Mouse (Mus musculus) Patski (cell line): Measurements from ENCODE around the gene Taok1. TPM values are rescaled to one million over a fixed set of nuclear protein-coding genes. Genes with fewer than 3 reads are reported as not detected.

ENCODE experiments used
- ATAC-seq: fragments of 100-300 bp; one replicate; pipeline ENCODE4 v1.8.0; 2021
- CTCF ChIA-PET: fragments of 350-600 bp; sonication (Branson Sonifier 250); formaldehyde crosslinking; loops from one replicate; lab custom pipeline; 2022; ENCODE audit warnings: inconsistent platforms; lab: Charles Lee
- POLR2A ChIA-PET: fragments of 350-600 bp; sonication (Branson Sonifier 250); formaldehyde crosslinking; loops from one replicate; lab custom pipeline; 2022; ENCODE audit warnings: antibody characterized with exemption, inconsistent platforms; lab: Charles Lee
- DNase-seq: peaks from one replicate; pipeline ENCODE4 v3.0.0-alpha.2; 2011; ENCODE audit warnings: low read depth, low spot score
- H3K27me3 ChIP-seq: fragments of 371-371 bp; one replicate; pipeline ENCODE4 v1.5.1; 2021
- CTCF ChIP-seq: fragments of 100-300 bp; IDR thresholded peaks from one replicate; pipeline ENCODE4 v1.5.1; 2021
- in situ Hi-C: fragments of 300-500 bp; cut with MboI; formaldehyde crosslinking; loops from 3 replicates; pipeline ENCODE4 v1.11.1; 2018; ENCODE audit warnings: low pct_unique_long_range_greater_than_20kb, mixed read lengths
- polyA plus RNA-seq: library from polyadenylated mRNA; unstranded; gene quantifications from one replicate; pipeline ENCODE4 v1.2.3, GENCODE M21; 2021

Gene Taok1
- polyA plus RNA-seq, 1 experiment from 2014 or later = 28.7 TPM

DNA sequence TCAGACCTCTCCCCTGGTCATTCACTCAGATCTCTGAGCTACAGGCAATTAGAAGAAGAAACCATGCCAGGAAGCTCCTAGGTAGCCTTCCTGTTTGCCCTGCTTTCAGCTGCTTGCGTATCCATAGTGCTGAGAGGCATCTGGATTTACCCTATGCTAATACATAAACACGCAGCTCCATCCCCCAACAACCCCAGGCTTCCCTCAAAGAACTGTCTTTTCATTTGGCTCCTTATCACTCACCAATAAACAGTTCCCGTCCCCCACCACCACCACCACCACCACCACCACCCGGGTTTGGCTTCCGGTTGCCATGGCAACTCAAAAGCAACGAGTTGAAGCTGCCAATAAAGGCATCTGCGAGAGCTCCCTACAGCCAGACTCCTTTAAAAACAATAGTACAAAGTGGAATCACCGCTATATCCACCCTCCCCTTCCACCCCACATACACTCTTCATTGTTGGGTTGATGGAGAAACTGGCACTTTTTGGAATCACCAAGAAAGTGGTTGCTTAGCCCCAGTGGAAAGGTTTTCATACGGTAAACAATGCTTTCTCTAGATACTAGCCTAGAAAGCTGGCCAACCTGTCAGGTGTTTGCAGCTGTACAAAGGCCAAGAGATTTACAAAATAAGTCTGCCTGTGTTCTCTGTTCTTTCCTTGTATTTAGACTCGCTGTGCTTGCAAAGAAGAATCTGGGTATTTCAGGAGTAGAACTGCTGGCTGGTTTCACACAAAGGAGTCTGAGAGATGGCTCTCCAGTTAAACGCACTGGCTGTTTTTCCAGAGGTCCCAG lies 17.6 kb upstream of the Taok1 start:
- in situ Hi-C loops = no loop called here
- TF ChIP-seq CTCF = no peak
- H3K27me3 ChIP-seq = no peaks in the 10 kb centered on the region
- ATAC-seq (no peak), DNase-seq (no peak)
- ChIA-PET POLR2A (no interaction called here), CTCF (interaction anchor here (1.2 to 1.7 kb wide), 3 partner anchors 12 to 117 kb away, joined by 4 to 9 read pairs (median 8); no protein-coding TSS in a partner anchor)

DNA sequence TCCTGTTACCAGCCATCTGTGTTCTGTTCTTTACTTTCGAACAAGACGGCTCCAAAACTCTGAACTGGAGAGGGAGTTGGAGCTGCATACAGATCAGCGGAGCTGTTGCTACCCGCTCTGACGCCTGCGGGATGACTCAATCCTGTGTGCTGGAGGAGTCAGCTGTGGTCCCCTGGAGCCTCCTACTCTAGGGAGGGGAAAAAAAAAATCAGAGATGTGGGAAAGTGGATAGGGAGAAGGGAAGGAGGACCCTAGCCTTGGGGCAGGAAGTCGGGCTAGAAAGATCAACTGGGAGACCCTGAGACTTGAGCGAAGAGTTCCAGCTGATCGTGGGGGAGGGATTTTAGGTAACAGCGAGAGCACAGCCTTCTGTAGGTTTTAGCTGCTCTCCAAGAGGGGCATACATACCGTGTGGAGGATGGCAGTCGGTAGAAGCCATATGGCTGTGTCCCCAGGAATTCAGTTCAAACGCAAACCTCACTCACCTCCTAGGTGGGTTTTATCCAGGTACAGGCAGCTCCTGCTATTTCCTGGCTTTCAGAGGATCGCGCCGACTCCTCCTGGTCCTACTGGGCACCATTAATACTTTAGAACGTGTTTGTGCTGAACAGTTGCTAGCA lies 16.9 kb upstream of the Taok1 start:
- ATAC-seq (no peak), DNase-seq (no peak)
- in situ Hi-C loops = no loop called here
- no peak for TF ChIP-seq CTCF
- ChIA-PET CTCF (interaction anchor here (0.7 to 1.7 kb wide), 3 partner anchors 11 to 417 kb away, joined by 3 to 8 read pairs (median 4); no protein-coding TSS in a partner anchor), POLR2A (no interaction called here)
- no peaks in the 10 kb centered on the region for H3K27me3 ChIP-seq

DNA sequence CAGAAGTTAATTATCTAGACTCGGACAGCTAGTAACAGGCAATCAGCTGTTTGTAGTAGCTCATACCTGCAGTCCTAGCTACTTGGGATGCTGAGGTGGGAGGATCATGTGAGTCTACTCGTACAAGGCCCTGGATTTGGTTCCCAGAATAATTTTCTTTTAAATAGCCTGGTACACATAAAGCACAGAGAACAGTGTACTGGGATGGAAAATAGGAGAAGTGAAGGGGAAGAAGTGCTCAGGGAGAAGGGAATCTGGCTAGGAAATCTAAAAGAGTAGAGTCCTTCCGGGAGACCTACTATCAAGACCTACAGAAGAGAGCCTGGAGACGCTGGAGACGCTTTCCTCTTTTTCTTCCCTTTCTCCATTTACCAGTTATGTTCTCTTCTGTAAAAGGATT lies 16.4 kb upstream of the Taok1 start:
- H3K27me3 ChIP-seq = no peaks in the 10 kb centered on the region
- TF ChIP-seq CTCF = no peak
- in situ Hi-C loops = no loop called here
- ChIA-PET POLR2A (no interaction called here), CTCF (interaction anchor here (0.7 to 1.7 kb wide), 2 partner anchors 11 to 416 kb away, joined by 3 to 8 read pairs; no protein-coding TSS in a partner anchor)
- no peak for DNase-seq
- ATAC-seq = no peak

DNA sequence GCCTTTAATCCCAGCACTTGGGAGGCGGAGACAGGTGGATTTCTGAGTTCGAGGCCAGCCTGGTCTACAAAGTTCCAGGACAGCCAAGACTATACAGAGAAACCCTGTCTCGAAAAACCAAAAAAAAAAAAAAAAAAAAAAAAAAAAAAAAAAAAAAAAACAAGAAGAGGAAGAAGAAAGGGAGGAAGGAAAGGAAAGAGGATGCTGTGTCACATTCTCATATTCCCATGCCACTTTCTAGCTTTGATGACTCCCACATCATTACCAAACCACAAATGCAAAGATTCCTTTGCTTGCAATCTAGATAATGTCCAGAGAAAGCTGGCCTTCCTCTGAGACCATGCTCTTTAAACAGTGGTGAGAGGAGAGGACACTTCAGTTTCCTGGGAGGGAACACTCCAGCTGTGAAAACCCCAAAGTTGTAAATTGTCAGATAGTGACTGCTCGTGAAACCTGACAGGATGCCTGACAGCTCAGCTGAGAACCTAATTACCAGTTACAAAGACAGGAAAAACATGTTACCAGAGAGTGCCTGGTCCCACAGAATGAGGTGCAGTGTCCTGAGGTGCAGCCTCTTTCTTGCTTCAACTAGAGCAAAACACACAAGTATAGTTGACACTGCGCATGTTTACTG lies 14.4 kb upstream of the Taok1 start:
- POLR2A ChIA-PET = no interaction called here
- CTCF ChIA-PET = no interaction called here
- ATAC-seq (no peak), DNase-seq (no peak)
- no peaks in the 10 kb centered on the region for H3K27me3 ChIP-seq
- in situ Hi-C loops = no loop called here
- TF ChIP-seq CTCF = no peak

DNA sequence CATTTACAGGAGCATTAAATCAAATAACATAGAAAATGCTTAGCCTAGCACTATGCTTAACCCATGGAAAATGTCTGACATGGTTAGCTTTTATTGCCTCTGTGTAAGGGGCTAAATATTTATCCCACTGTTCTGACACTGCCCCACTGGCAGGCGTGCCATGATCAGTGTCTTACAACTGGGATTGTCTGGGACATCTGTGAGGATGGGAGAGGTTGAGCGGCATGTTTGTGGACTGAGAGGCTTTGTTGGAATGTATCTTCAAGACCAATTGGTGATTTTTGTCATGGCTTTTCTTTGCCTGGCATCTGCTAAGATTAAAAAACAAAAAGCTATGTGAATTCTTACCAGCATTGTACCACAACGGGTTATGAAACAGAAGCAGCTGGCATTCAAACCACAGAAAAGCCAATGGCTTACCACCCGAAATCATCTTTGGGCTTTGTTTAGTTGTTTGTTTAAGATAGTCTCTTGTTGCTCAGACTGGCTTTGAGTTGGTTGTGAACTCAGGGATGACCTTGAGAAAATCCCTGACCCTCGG lies 7.5 kb upstream of the Taok1 start:
- TF ChIP-seq CTCF = no peak
- in situ Hi-C loops = no loop called here
- DNase-seq = no peak
- CTCF ChIA-PET = interaction anchor here (0.8 to 1.0 kb wide), 2 partner anchors 14 to 26 kb away, joined by 3 read pairs; no protein-coding TSS in a partner anchor
- ATAC-seq = no peak
- peaks cover 20% of the 10 kb centered on the region for H3K27me3 ChIP-seq
- POLR2A ChIA-PET = interaction anchor here (0.6 kb wide), 1 partner anchor 10 kb away, joined by 3 read pairs; no protein-coding TSS in a partner anchor

DNA sequence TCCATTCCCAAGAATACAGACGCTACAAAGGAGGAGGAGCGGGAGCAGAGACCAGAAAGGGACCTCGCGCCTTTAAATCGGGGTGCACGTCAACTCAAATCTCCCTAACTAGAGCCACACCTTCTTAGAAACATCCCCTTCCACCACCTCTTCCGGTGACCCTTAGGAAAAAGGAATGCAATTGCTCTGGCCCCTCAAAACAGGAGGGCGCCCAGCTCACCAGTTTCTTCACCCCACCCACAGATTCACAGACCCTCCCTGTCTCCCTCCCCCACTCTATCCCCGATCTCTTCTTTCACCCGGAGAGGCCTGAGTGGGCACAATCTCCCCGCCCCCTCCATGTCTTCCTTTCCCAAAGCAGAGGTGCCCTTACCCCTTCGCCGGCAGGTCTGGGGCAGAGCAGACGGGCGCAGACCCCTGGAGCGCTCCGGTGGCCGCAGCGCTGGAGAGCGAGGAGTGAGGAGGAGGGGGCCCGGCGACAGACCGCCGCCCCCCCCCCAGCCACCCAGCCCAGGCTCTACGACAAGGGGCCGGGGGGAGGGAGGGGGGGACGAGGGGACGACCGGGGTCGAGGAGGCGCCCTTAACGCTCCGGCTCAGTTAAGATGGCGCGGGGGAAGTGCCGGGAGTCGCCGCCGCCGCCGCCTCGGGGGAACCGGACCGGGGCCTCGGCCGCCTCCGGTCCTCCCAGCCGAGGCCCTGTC lies 629 bp downstream of the Taok1 start:
- TF ChIP-seq CTCF = no peak
- ATAC-seq (peak; percentile 49), DNase-seq (peak; percentile 19)
- in situ Hi-C loops = no loop called here
- CTCF ChIA-PET = no interaction called here
- H3K27me3 ChIP-seq = no peaks in the 10 kb centered on the region
- POLR2A ChIA-PET = interaction anchor here (0.7 to 1.2 kb wide), 2 partner anchors 93 to 99 kb away, joined by 3 read pairs; no protein-coding TSS in a partner anchor

DNA sequence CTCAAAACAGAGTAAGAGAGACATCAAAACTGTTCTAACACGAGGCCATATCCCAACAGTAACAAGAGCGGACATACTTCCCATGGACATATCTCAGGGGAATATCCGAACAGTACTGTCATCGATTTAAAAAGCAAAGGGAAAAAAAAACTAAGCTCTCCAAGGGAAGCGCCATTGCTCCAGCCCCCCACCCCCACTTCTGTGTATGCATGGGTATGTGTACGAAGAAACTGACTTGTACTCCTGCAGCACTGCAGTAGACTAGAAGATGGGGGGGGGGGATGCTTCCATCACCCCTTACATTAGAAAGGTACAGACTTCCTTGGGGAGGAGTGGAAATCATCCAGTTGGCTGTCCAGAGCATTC lies 1.2 kb downstream of the Taok1 start:
- in situ Hi-C loops = no loop called here
- TF ChIP-seq CTCF = no peak
- H3K27me3 ChIP-seq = no peaks in the 10 kb centered on the region
- ChIA-PET POLR2A (no interaction called here), CTCF (no interaction called here)
- ATAC-seq (no peak), DNase-seq (no peak)

DNA sequence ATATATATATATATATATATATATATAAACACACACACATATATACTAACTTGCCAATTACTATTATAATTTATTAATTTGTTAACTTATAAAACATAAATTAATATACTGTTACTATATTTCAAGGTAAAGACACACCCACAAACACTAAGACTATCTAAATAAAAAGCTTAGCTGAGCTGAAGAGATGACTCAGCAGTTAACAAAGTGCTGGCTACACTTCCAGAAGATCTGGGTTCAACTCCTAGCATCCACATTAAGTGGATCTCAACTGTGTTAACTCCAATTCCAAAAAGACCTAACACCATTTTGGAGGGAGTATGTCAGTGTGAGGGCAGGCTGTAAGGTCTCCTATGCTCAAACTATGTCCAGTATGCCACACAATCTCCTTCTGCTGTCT lies 10.3 kb downstream of the Taok1 start:
- POLR2A ChIA-PET = interaction anchor here (0.7 kb wide), 1 partner anchor 9 kb away, joined by 4 read pairs; no protein-coding TSS in a partner anchor
- no peak for TF ChIP-seq CTCF
- H3K27me3 ChIP-seq = no peaks in the 10 kb centered on the region
- CTCF ChIA-PET = no interaction called here
- in situ Hi-C loops = no loop called here
- DNase-seq (no peak), ATAC-seq (no peak)

DNA sequence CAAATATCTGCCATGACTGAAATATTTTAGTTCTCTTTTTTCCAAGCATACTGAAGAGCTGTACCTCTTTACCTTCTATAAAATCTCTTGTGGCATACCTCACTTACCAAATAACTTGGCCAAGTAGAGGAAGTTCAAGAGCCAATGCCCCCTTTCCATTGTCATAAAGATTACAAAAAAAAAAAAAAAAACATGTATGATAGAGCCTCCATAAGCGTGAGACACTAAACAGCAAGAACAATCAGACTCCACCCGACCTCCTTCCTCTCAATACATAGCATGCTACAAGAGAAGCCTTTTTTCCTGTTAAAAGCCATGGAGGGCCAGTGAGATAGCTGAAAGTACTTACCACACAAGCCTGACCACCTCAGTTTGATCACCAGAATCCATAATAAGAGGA lies 16.2 kb downstream of the Taok1 start:
- in situ Hi-C loops = no loop called here
- no peaks in the 10 kb centered on the region for H3K27me3 ChIP-seq
- ChIA-PET CTCF (interaction anchor here (1.1 to 1.4 kb wide), 2 partner anchors 9 to 48 kb away, joined by 3 to 4 read pairs; no protein-coding TSS in a partner anchor), POLR2A (interaction anchor here (0.6 to 0.7 kb wide), 3 partner anchors 27 to 995 kb away, joined by 4 to 6 read pairs (median 5); no protein-coding TSS in a partner anchor)
- DNase-seq = no peak
- TF ChIP-seq CTCF = no peak
- ATAC-seq = no peak

DNA sequence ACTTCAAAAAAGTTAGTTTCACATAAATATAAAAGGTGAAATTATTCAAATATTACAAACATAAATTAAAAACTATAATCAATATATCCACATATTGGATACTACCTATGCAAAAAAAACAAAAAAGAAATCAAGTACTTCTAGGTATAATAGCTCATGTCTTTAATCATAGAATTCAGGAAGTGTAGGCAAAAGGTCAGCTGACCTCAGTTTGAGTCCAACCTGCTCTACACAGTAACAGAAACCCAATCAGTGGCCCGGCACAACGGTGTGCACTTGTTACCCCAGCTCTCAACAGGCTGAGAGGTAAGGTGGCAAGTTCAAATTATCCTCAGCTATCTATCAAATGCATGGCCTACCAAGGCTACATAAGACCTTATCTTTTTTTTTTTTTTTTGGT lies 16.8 kb downstream of the Taok1 start:
- DNase-seq = no peak
- ATAC-seq = no peak
- H3K27me3 ChIP-seq = no peaks in the 10 kb centered on the region
- in situ Hi-C loops = no loop called here
- ChIA-PET POLR2A (interaction anchor here (0.6 to 0.7 kb wide), 3 partner anchors 27 to 1709 kb away, joined by 3 to 6 read pairs (median 4); no protein-coding TSS in a partner anchor), CTCF (interaction anchor here (1.1 to 1.4 kb wide), 2 partner anchors 9 to 47 kb away, joined by 3 to 4 read pairs; no protein-coding TSS in a partner anchor)
- TF ChIP-seq CTCF = no peak
